Mouse (Mus musculus) ES-Bruce4 (cell line): ENCODE measurements around the gene Pno1. TPM values are rescaled to one million over a fixed set of nuclear protein-coding genes. Genes with fewer than 3 reads are reported as not detected.

ENCODE experiments used
- H3K27ac ChIP-seq: 2 replicates; pipeline ENCODE4 v1.5.1; 2012; ENCODE audit warnings: low read length, inconsistent platforms; ENCODE audit not compliant: insufficient read depth
- H3K27me3 ChIP-seq: 2 replicates; pipeline ENCODE4 v1.6.1; 2012; ENCODE audit warnings: mild to moderate bottlenecking, low read length, inconsistent platforms; ENCODE audit not compliant: control insufficient read depth, poor library complexity, insufficient read depth, severe bottlenecking
- H3K36me3 ChIP-seq: 2 replicates; pipeline ENCODE4 v1.6.1; 2012; ENCODE audit warnings: inconsistent platforms, mild to moderate bottlenecking, low read length, moderate library complexity; ENCODE audit not compliant: control insufficient read depth, poor library complexity, insufficient read depth, severe bottlenecking
- H3K4me1 ChIP-seq: one replicate; pipeline ENCODE4 v1.8.1; 2011; ENCODE audit warnings: low read length; ENCODE audit not compliant: control insufficient read depth, insufficient read depth
- H3K4me3 ChIP-seq: 2 replicates; pipeline ENCODE4 v1.5.1; 2011; ENCODE audit warnings: low read depth, mild to moderate bottlenecking, low read length
- H3K9ac ChIP-seq: 2 replicates; pipeline ENCODE4 v1.6.1; 2012; ENCODE audit warnings: low read depth, mild to moderate bottlenecking, inconsistent platforms; ENCODE audit not compliant: poor library complexity, severe bottlenecking
- H3K9me3 ChIP-seq: replicated peaks from 2 replicates; pipeline ENCODE4 v1.6.1; 2012; ENCODE audit warnings: mild to moderate bottlenecking, low read length, inconsistent platforms; ENCODE audit not compliant: control insufficient read depth, poor library complexity, insufficient read depth, severe bottlenecking
- CTCF ChIP-seq: IDR thresholded peaks from one replicate; pipeline ENCODE4 v1.8.1; 2011; ENCODE audit warnings: low read depth, low read length
- EP300 ChIP-seq: IDR thresholded peaks from 2 replicates; pipeline ENCODE4 v1.6.1; 2011; ENCODE audit warnings: low read depth, low read length; ENCODE audit not compliant: insufficient read depth
- POLR2A ChIP-seq: IDR thresholded peaks from one replicate; pipeline ENCODE4 v1.8.1; 2011; ENCODE audit warnings: low read length; ENCODE audit not compliant: insufficient read depth
- polyA plus RNA-seq: library from polyadenylated mRNA; stranded (reverse); fragments of >200 nt; gene quantifications from 2 replicates; pipeline ENCODE4 v1.2.4, GENCODE M21; 2011; ENCODE audit warnings: low read depth; ENCODE audit not compliant: missing spikeins, insufficient read depth, insufficient read length

The Pno1 gene
- polyA plus RNA-seq, 1 experiment = 104 TPM

DNA sequence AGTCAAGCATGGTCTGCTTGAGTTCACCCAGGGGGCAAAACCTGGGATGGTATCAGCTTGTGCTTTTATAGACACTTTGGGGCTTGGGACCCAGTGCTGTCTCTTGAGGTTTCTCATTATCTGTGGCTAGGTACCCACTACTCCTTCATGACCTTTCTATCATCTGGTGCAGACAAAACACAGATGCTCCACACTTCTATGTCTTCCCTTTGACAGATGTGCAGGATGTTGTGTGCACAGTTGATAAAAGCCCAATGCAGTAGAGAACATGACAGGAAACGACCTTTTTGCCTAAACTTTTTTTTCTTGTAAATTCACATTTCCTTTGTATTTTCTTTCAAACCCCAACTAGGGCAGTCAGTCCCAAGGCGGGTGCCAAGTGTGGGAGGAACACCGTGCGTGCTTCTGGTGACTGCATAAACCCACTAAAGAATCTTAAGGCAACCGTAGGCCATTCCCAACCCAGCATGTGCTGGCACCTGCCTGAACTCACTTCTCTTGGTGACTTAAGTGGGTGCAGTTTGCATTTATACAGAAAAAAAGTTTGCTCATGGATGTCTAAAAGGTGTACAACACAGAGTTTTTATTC, 25.2 kb upstream of the Pno1 start:
- Histone ChIP-seq H3K27me3 (no peaks in the 10 kb centered on the region), H3K4me3 (no peak overlapping the region), H3K9me3 (peaks cover 4% of the 10 kb centered on the region), H3K4me1 (no peaks in the 10 kb centered on the region), H3K36me3 (peaks cover 6% of the 10 kb centered on the region; the same call in 1 of the 2 replicates), H3K9ac (no peak overlapping the region), H3K27ac (no peak overlapping the region)
- no peak for TF ChIP-seq CTCF
- TF ChIP-seq POLR2A = no peak
- TF ChIP-seq EP300 = no peak

DNA sequence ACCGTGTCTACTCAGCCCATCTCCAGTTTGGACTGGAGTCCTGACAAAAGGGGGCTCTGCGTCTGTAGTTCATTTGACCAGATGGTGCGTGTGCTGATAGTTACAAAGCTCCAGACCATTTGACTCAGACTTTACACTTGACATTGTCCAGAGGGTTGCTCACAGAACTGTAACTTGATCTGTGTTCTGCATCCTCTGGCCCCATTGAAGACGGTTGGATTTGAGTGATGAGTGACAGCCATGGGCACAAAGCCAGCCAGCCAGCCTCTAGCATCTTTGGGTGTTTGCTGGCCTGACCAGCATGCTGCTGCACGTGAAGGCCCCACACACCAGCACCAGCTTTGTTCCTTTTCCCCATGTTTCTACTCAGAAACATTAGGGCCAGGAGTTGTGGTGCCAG, 21.4 kb upstream of the Pno1 start:
- no peak for TF ChIP-seq POLR2A
- no peak for TF ChIP-seq CTCF
- TF ChIP-seq EP300 = no peak
- Histone ChIP-seq H3K36me3 (peaks cover 13% of the 10 kb centered on the region), H3K4me1 (no peaks in the 10 kb centered on the region), H3K27ac (no peak overlapping the region), H3K4me3 (no peak overlapping the region), H3K9ac (no peak overlapping the region), H3K27me3 (no peaks in the 10 kb centered on the region), H3K9me3 (peaks cover 4% of the 10 kb centered on the region)

DNA sequence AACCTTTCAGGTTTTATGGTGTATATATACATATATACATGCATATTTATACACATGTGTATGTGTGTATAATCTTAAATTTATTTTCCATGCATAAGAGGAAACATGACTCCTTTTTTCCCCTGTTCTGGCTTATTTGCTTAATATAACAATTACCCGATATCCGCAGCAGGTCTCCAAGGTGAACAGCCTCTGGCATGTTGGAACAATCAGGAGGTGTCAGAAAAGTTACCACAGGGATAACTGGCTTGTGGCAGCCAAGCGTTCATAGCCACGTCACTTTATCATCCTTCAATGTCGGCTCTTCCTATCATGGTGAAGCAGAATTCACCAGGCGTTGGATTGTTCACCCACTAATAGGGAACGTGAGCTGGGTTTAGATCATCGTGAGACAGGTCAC, 9.8 kb upstream of the Pno1 start:
- TF ChIP-seq CTCF = no peak
- no peak for TF ChIP-seq EP300
- no peak for TF ChIP-seq POLR2A
- Histone ChIP-seq H3K27ac (no peak overlapping the region), H3K4me3 (no peak overlapping the region), H3K9me3 (no peaks in the 10 kb centered on the region), H3K4me1 (no peaks in the 10 kb centered on the region), H3K27me3 (no peaks in the 10 kb centered on the region), H3K36me3 (peaks cover 2% of the 10 kb centered on the region; the same call in 1 of the 2 replicates), H3K9ac (no peak overlapping the region)

DNA sequence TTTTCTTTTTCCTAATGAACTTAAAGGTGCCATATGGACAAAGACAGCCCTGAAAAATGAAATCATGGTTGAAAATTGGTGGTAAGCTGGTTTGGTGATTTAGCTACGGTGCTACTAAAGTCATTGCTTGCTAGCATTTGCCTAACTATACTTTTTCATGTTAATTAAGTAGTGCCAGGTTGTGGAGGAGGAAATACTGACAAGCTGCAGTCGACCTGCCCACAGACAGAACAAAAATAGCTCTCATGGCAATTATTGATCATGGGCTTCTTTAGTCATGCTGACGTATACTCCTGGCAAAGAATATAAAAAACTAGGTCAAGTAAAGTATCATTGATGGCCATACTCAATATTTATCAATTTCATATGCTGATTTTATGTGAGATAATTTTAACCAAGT, 4.1 kb upstream of the Pno1 start:
- H3K27ac ChIP-seq = no peak overlapping the region
- no peak overlapping the region for H3K9ac ChIP-seq
- H3K4me1 ChIP-seq = no peaks in the 10 kb centered on the region
- no peaks in the 10 kb centered on the region for H3K36me3 ChIP-seq
- no peaks in the 10 kb centered on the region for H3K9me3 ChIP-seq
- no peak for TF ChIP-seq EP300
- TF ChIP-seq CTCF = no peak
- TF ChIP-seq POLR2A = no peak
- no peak overlapping the region for H3K4me3 ChIP-seq
- H3K27me3 ChIP-seq = no peaks in the 10 kb centered on the region

DNA sequence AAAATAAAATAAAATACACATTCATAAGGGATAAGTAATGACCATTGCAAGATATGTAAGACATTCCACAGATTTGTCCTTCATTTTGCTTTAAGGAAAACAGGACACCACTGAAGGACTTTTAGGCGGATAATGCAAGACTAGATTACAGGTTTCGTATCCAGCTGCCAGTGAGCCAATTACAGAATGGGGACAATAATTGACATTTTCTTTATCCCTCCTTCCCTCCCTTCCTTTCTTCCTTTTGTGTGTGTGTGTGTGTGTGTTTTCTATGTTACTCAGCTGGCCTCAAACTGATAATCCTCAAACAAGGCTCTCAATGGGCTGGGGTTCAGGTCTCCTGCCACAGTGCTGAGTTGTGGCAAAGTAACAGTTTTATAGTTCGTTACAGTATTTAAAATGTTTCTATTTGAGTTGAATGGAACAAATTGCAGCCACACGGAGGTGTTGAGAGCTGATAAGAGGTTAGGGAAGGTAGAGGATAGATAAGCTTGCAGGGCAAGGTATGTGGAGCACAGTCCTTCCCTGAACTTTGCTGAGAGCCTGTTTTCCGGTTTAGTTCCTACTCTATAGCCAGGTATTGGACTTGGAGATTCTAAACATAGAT, 1.6 kb upstream of the Pno1 start:
- H3K4me3 ChIP-seq = no peak overlapping the region
- peaks cover 13% of the 10 kb centered on the region for H3K9me3 ChIP-seq
- no peaks in the 10 kb centered on the region for H3K4me1 ChIP-seq
- H3K27ac ChIP-seq = no peak overlapping the region
- TF ChIP-seq EP300 = no peak
- TF ChIP-seq CTCF = no peak
- no peak for TF ChIP-seq POLR2A
- no peaks in the 10 kb centered on the region for H3K27me3 ChIP-seq
- no peak overlapping the region for H3K9ac ChIP-seq
- peaks cover 17% of the 10 kb centered on the region for H3K36me3 ChIP-seq

DNA sequence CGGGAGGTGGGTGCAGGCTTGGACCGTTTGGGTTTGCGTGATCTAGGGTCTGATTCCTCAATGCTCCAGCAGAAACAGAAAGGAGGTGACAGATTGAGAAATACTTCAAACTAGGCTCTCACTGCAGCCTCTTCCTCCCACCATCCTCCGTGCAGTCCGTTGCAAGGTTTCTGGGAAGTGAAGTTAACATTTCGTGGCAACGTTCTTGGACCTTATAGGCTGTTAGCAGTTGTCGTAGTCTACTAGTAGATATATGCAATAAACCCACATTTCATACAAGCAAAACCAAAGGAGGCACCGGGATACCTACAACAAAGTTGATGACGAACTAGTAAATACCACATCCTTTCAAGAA, 750 bp upstream of the Pno1 start:
- Histone ChIP-seq H3K36me3 (peaks cover 21% of the 10 kb centered on the region), H3K27me3 (no peaks in the 10 kb centered on the region), H3K27ac (no peak overlapping the region), H3K9ac (peak overlapping the region; percentile 75), H3K9me3 (peaks cover 16% of the 10 kb centered on the region), H3K4me1 (no peaks in the 10 kb centered on the region), H3K4me3 (peak overlapping the region; percentile 98)
- TF ChIP-seq EP300 = no peak
- TF ChIP-seq POLR2A = no peak
- TF ChIP-seq CTCF = no peak
